Mouse (Mus musculus): ENCODE results near the gene Gnb5. TPM values are rescaled to one million over a fixed set of nuclear protein-coding genes. Genes with fewer than 3 reads are reported as not detected.

Gene Gnb5
- total and polyA plus RNA-seq, 2 experiments from 2014 or later: 79.4 to 97.2 TPM

DNA sequence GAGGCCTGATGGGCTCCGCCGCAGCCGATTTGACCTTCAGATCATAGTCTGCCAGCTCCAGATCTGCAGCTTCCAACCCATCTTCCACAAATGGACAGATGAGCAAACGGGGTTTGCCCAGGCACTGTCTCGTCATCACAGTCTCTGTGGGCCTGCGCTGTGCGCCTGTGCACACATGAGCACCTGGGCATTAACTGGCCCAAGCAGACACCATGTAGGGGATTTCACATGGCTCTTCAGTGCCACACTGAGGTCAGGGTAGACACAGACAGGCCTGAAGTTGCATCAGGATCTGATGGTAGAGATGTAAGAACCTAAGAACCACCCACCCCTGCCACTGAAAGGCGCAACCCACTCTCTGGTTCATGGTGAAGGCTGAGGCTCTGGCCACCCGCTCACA is 31.0 kb upstream of the Gnb5 start:
- no peak for TF ChIP-seq CTCF (IDR thresholded peaks at IDR 0.05)
- Histone ChIP-seq H3K27ac (ENCODE audit: low read depth, low read length) (no peak overlapping the region), H3K27me3 (ENCODE audit: insufficient read depth, low read length) (no peaks in the 10 kb centered on the region), H3K9ac (replicated peaks; ENCODE audit: low read length, poor library complexity, severe bottlenecking) (no peak overlapping the region), H3K36me3 (ENCODE audit: insufficient read depth, low read length) (no peaks in the 10 kb centered on the region), H3K9me3 (ENCODE audit: low read length) (no peaks in the 10 kb centered on the region), H3K4me3 (ENCODE audit: low read depth, low read length) (no peak overlapping the region), H3K4me2 (ENCODE audit: low read depth, low read length, poor library complexity, severe bottlenecking) (no peak overlapping the region), H3K4me1 (ENCODE audit: insufficient read depth, low read length) (no peaks in the 10 kb centered on the region)
- no peak for ATAC-seq (ENCODE audit: low FRiP score)
- WGBS: 95% methylated on average over 9 of the region's 9 CpGs
- DNase-seq (ENCODE audit: low spot score): no peak

- 48% methylated on average over 5 of the region's 5 CpGs for WGBS
- Histone ChIP-seq H3K4me2 (ENCODE audit: low read depth, low read length, poor library complexity, severe bottlenecking) (no peak overlapping the region), H3K36me3 (ENCODE audit: insufficient read depth, low read length) (no peaks in the 10 kb centered on the region), H3K27ac (ENCODE audit: low read depth, low read length) (no peak overlapping the region), H3K9ac (replicated peaks; ENCODE audit: low read length, poor library complexity, severe bottlenecking) (no peak overlapping the region), H3K4me1 (ENCODE audit: insufficient read depth, low read length) (no peaks in the 10 kb centered on the region), H3K4me3 (ENCODE audit: low read depth, low read length) (no peak overlapping the region), H3K27me3 (ENCODE audit: insufficient read depth, low read length) (no peaks in the 10 kb centered on the region), H3K9me3 (ENCODE audit: low read length) (no peaks in the 10 kb centered on the region)
- DNase-seq (ENCODE audit: low spot score): peak; percentile 47
- no peak for ATAC-seq (ENCODE audit: low FRiP score)
- peak; percentile 64 for TF ChIP-seq CTCF (IDR thresholded peaks at IDR 0.05)
These were observed 25.3 kb upstream of the Gnb5 start for GRCm38 (mm10) chr9:75280814-75281213.

DNA sequence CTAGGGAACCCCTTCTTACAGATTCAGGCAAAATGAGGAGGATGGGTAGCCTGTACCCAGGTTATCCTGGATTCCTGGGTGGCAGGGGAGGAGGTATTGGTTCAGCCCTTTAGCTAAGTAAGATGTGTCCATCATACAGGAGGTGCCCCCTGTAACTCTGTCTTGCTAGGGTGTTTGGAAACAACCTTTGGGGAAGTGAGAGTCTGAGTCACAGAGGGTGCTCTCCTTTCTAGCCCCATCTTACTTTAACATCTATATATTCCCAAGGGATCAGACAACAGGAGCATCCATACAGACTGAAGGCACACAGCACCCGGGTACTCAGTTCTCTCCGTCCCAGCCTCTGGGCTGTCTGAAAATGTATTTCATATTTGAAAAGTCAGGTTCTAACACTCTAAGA is 23.9 kb upstream of the Gnb5 start:
- no peak overlapping the region for H3K9ac ChIP-seq (replicated peaks; ENCODE audit: low read length, poor library complexity, severe bottlenecking)
- H3K4me3 ChIP-seq (ENCODE audit: low read depth, low read length): no peak overlapping the region
- TF ChIP-seq CTCF (IDR thresholded peaks at IDR 0.05): no peak
- H3K4me2 ChIP-seq (ENCODE audit: low read depth, low read length, poor library complexity, severe bottlenecking): no peak overlapping the region
- no peaks in the 10 kb centered on the region for H3K4me1 ChIP-seq (ENCODE audit: insufficient read depth, low read length)
- WGBS: 91% methylated on average over 2 of the region's 2 CpGs
- no peaks in the 10 kb centered on the region for H3K9me3 ChIP-seq (ENCODE audit: low read length)
- ATAC-seq (ENCODE audit: low FRiP score) (no peak), DNase-seq (ENCODE audit: low spot score) (no peak)
- no peaks in the 10 kb centered on the region for H3K27me3 ChIP-seq (ENCODE audit: insufficient read depth, low read length)
- no peak overlapping the region for H3K27ac ChIP-seq (ENCODE audit: low read depth, low read length)
- H3K36me3 ChIP-seq (ENCODE audit: insufficient read depth, low read length): no peaks in the 10 kb centered on the region

- peak; percentile 91 for TF ChIP-seq CTCF (IDR thresholded peaks at IDR 0.05)
- Histone ChIP-seq H3K9ac (replicated peaks; ENCODE audit: low read length, poor library complexity, severe bottlenecking) (no peak overlapping the region), H3K4me1 (ENCODE audit: insufficient read depth, low read length) (no peaks in the 10 kb centered on the region), H3K4me3 (ENCODE audit: low read depth, low read length) (no peak overlapping the region), H3K27me3 (ENCODE audit: insufficient read depth, low read length) (no peaks in the 10 kb centered on the region), H3K27ac (ENCODE audit: low read depth, low read length) (no peak overlapping the region), H3K9me3 (ENCODE audit: low read length) (no peaks in the 10 kb centered on the region), H3K36me3 (ENCODE audit: insufficient read depth, low read length) (no peaks in the 10 kb centered on the region), H3K4me2 (ENCODE audit: low read depth, low read length, poor library complexity, severe bottlenecking) (no peak overlapping the region)
- WGBS: 8% methylated on average over 3 of the region's 3 CpGs
- ATAC-seq (ENCODE audit: low FRiP score): peak; percentile 52; the same call in 1 of the 2 replicates
- peak; percentile 82 for DNase-seq (ENCODE audit: low spot score)
These were observed 23.3 kb upstream of the Gnb5 start for GRCm38 (mm10) chr9:75282830-75283229.

GRCm38 (mm10) chr9:75283636-75284035 is 22.5 kb upstream of the Gnb5 start:
- WGBS: 80% methylated on average over 8 of the region's 8 CpGs
- DNase-seq (ENCODE audit: low spot score): no peak
- ATAC-seq (ENCODE audit: low FRiP score): no peak

DNA sequence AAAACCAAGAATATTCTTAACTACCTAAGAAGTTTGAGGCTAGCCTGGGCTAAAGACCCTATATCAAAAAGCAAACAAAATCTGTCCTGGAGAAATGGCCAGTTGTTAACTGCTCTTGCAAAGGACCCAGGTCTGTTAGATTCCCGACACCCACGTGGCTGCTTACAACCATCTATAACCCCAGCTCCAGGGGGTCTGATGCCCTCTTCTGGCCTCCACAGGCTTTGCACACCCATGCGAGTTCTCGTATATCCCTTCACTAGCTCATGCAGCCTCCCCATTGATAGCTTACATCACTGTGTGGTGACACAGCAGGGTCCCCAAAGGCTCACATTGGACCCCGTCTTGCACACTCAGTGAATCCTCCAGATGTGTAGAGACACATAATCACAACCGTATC is 20.7 kb upstream of the Gnb5 start:
- no peak overlapping the region for H3K4me3 ChIP-seq (ENCODE audit: low read depth, low read length)
- no peaks in the 10 kb centered on the region for H3K36me3 ChIP-seq (ENCODE audit: insufficient read depth, low read length)
- TF ChIP-seq CTCF (IDR thresholded peaks at IDR 0.05): no peak
- no peak overlapping the region for H3K4me2 ChIP-seq (ENCODE audit: low read depth, low read length, poor library complexity, severe bottlenecking)
- ATAC-seq (ENCODE audit: low FRiP score): no peak
- no peak overlapping the region for H3K27ac ChIP-seq (ENCODE audit: low read depth, low read length)
- no peaks in the 10 kb centered on the region for H3K4me1 ChIP-seq (ENCODE audit: insufficient read depth, low read length)
- WGBS: 81% methylated on average over 6 of the region's 6 CpGs
- H3K9ac ChIP-seq (replicated peaks; ENCODE audit: low read length, poor library complexity, severe bottlenecking): no peak overlapping the region
- no peaks in the 10 kb centered on the region for H3K27me3 ChIP-seq (ENCODE audit: insufficient read depth, low read length)
- DNase-seq (ENCODE audit: low spot score): no peak
- H3K9me3 ChIP-seq (ENCODE audit: low read length): no peaks in the 10 kb centered on the region

More at GRCm38 (mm10) chr9:75283636-75284035, 22.5 kb upstream of the Gnb5 start:
- Histone ChIP-seq H3K9me3 (ENCODE audit: low read length) (no peaks in the 10 kb centered on the region), H3K4me3 (ENCODE audit: low read depth, low read length) (no peak overlapping the region), H3K27ac (ENCODE audit: low read depth, low read length) (no peak overlapping the region), H3K4me1 (ENCODE audit: insufficient read depth, low read length) (no peaks in the 10 kb centered on the region), H3K4me2 (ENCODE audit: low read depth, low read length, poor library complexity, severe bottlenecking) (no peak overlapping the region), H3K9ac (replicated peaks; ENCODE audit: low read length, poor library complexity, severe bottlenecking) (no peak overlapping the region), H3K27me3 (ENCODE audit: insufficient read depth, low read length) (no peaks in the 10 kb centered on the region), H3K36me3 (ENCODE audit: insufficient read depth, low read length) (no peaks in the 10 kb centered on the region)
- TF ChIP-seq CTCF (IDR thresholded peaks at IDR 0.05): no peak

Measured in midbrain, postnatal 0 days (tissue).